Mouse (Mus musculus) hindbrain, embryonic 10.5 days (tissue): ENCODE data around the gene Abhd15. TPM values are rescaled to one million over a fixed set of nuclear protein-coding genes. Genes with fewer than 3 reads are reported as not detected.

Experiments
- DNase-seq: peaks from one replicate; pipeline ENCODE4 v3.0.0-alpha.2; 2017; ENCODE audit warnings: low spot score
- H3K27ac ChIP-seq: fragments of 300-500 bp; sonication (generic); 2 replicates; pipeline ENCODE4 v1.5.1; 2016; ENCODE audit warnings: mild to moderate bottlenecking, moderate library complexity
- H3K27me3 ChIP-seq: fragments of 300-500 bp; sonication (generic); 2 replicates; pipeline ENCODE4 v1.6.1; 2016; ENCODE audit warnings: mild to moderate bottlenecking; ENCODE audit not compliant: poor library complexity, insufficient read depth, severe bottlenecking
- H3K36me3 ChIP-seq: fragments of 300-500 bp; sonication (generic); 2 replicates; pipeline ENCODE4 v1.6.1; 2016; ENCODE audit warnings: mild to moderate bottlenecking, moderate library complexity
- H3K4me1 ChIP-seq: fragments of 300-500 bp; sonication (generic); replicated peaks from 2 replicates; pipeline ENCODE4 v1.6.1; 2016; ENCODE audit warnings: mild to moderate bottlenecking
- H3K4me3 ChIP-seq: fragments of 300-500 bp; sonication (generic); 2 replicates; pipeline ENCODE4 v1.5.1; 2016; ENCODE audit warnings: mild to moderate bottlenecking, moderate library complexity
- H3K9me3 ChIP-seq: fragments of 300-500 bp; sonication (generic); 2 replicates; pipeline ENCODE4 v1.6.1; 2016; ENCODE audit warnings: mild to moderate bottlenecking, moderate library complexity
- WGBS: fragments of 180-500 bp; shearing (Covaris S2); methylation state at CpG from one replicate; pipeline ENCODE4 v1.1.7; 2016; 5-methylcytosine and 5-hydroxymethylcytosine counted together
- polyA plus RNA-seq: library from polyadenylated mRNA; unstranded; fragments of >200 nt; fragmentation: Nextera tagmentation; extraction: Ambion mirVana; gene quantifications from 2 replicates; pipeline ENCODE4 v1.2.1, GENCODE M21; 2016

Gene Abhd15
- polyA plus RNA-seq = 5.3 and 9.1 TPM in 2 replicates

GRCm38 (mm10) chr11:77514832-77515636 is at the start of gene Abhd15:
Gene Abhd15 (plus strand): TSS chr11:77515121.
- Histone ChIP-seq H3K4me1 (peaks cover 76% of the 10 kb centered on the region), H3K36me3 (peaks cover 8% of the 10 kb centered on the region; the same call in 1 of the 2 replicates), H3K4me3 (peak within 1 kb of the TSS; percentile 64), H3K9me3 (no peaks in the 10 kb centered on the region), H3K27me3 (peaks cover 34% of the 10 kb centered on the region), H3K27ac (peak within 1 kb of the TSS; percentile 86)
- under 1% methylated on average over 72 of the region's 72 CpGs for WGBS
- peak; percentile 87 for DNase-seq

- no peaks in the 10 kb centered on the region for H3K9me3 ChIP-seq
- peaks cover 82% of the 10 kb centered on the region for H3K27me3 ChIP-seq
- WGBS = 39% methylated on average over 9 of the region's 9 CpGs
- DNase-seq = no peak
- H3K27ac ChIP-seq = no peak overlapping the region
- peaks cover 15% of the 10 kb centered on the region for H3K36me3 ChIP-seq
- peaks cover 40% of the 10 kb centered on the region for H3K4me1 ChIP-seq
- 0 out of 2 replicates have a peak overlapping the region, but pooled peaks have one; percentile 33 for H3K4me3 ChIP-seq
Observed at GRCm38 (mm10) chr11:77466544-77466943, 48.4 kb upstream of the Abhd15 start.

- H3K27me3 ChIP-seq = peaks cover 76% of the 10 kb centered on the region
- DNase-seq = peak; percentile 68
- peaks cover 21% of the 10 kb centered on the region for H3K36me3 ChIP-seq
- no peaks in the 10 kb centered on the region for H3K9me3 ChIP-seq
- WGBS = 3% methylated on average over 25 of the region's 25 CpGs
- peaks cover 34% of the 10 kb centered on the region for H3K4me1 ChIP-seq
- H3K27ac ChIP-seq = 0 out of 2 replicates have a peak overlapping the region, but pooled peaks have one; percentile 31
- peak overlapping the region; percentile 33 for H3K4me3 ChIP-seq
Observed at GRCm38 (mm10) chr11:77467157-77467556, 47.8 kb upstream of the Abhd15 start.

GRCm38 (mm10) chr11:77467784-77468183 is 47.1 kb upstream of the Abhd15 start:
- H3K27ac ChIP-seq = no peak overlapping the region
- peaks cover 28% of the 10 kb centered on the region for H3K4me1 ChIP-seq
- WGBS = 15% methylated on average over 20 of the region's 20 CpGs
- H3K9me3 ChIP-seq = no peaks in the 10 kb centered on the region
- peak; percentile 70 for DNase-seq
- H3K27me3 ChIP-seq = peaks cover 70% of the 10 kb centered on the region
- peaks cover 27% of the 10 kb centered on the region for H3K36me3 ChIP-seq
- peak overlapping the region; percentile 33 for H3K4me3 ChIP-seq

GRCm38 (mm10) chr11:77468397-77468796 is 46.5 kb upstream of the Abhd15 start:
- Histone ChIP-seq H3K36me3 (peaks cover 33% of the 10 kb centered on the region), H3K4me3 (no peak overlapping the region), H3K27ac (no peak overlapping the region), H3K9me3 (no peaks in the 10 kb centered on the region), H3K4me1 (peaks cover 25% of the 10 kb centered on the region), H3K27me3 (peaks cover 63% of the 10 kb centered on the region)
- DNase-seq = no peak
- 88% methylated on average over 9 of the region's 9 CpGs for WGBS

- DNase-seq = no peak
- Histone ChIP-seq H3K27ac (0 out of 2 replicates have a peak overlapping the region, but pooled peaks have one; percentile 10), H3K9me3 (no peaks in the 10 kb centered on the region), H3K4me1 (peaks cover 15% of the 10 kb centered on the region), H3K36me3 (peaks cover 58% of the 10 kb centered on the region), H3K27me3 (peaks cover 33% of the 10 kb centered on the region), H3K4me3 (no peak overlapping the region)
- 72% methylated on average over 29 of the region's 29 CpGs for WGBS
Observed at GRCm38 (mm10) chr11:77471407-77471806, 43.5 kb upstream of the Abhd15 start.

- peaks cover 4% of the 10 kb centered on the region for H3K4me1 ChIP-seq
- H3K9me3 ChIP-seq = no peaks in the 10 kb centered on the region
- WGBS = 93% methylated on average over 16 of the region's 16 CpGs
- H3K4me3 ChIP-seq = no peak overlapping the region
- no peak for DNase-seq
- H3K27me3 ChIP-seq = peaks cover 20% of the 10 kb centered on the region
- no peak overlapping the region for H3K27ac ChIP-seq
- peaks cover 68% of the 10 kb centered on the region for H3K36me3 ChIP-seq
Observed at GRCm38 (mm10) chr11:77472775-77473174, 42.1 kb upstream of the Abhd15 start.

- DNase-seq = no peak
- no peak overlapping the region for H3K4me3 ChIP-seq
- no peaks in the 10 kb centered on the region for H3K9me3 ChIP-seq
- 92% methylated on average over 14 of the region's 14 CpGs for WGBS
- no peak overlapping the region for H3K27ac ChIP-seq
- no peaks in the 10 kb centered on the region for H3K27me3 ChIP-seq
- H3K36me3 ChIP-seq = peaks cover 57% of the 10 kb centered on the region
- no peaks in the 10 kb centered on the region for H3K4me1 ChIP-seq
Observed at GRCm38 (mm10) chr11:77476216-77476615, 38.7 kb upstream of the Abhd15 start.

GRCm38 (mm10) chr11:77476895-77477294 is 38.0 kb upstream of the Abhd15 start:
- H3K27me3 ChIP-seq = no peaks in the 10 kb centered on the region
- no peak overlapping the region for H3K27ac ChIP-seq
- no peak for DNase-seq
- 0 out of 2 replicates have a peak, but pooled peaks cover under 1% of the 10 kb centered on the region for H3K4me1 ChIP-seq
- H3K36me3 ChIP-seq = peaks cover 55% of the 10 kb centered on the region
- no peak overlapping the region for H3K4me3 ChIP-seq
- no peaks in the 10 kb centered on the region for H3K9me3 ChIP-seq
- WGBS = 91% methylated on average over 6 of the region's 6 CpGs

- peaks cover 46% of the 10 kb centered on the region for H3K4me1 ChIP-seq
- 0 out of 2 replicates have a peak, but pooled peaks cover 5% of the 10 kb centered on the region for H3K36me3 ChIP-seq
- H3K27me3 ChIP-seq = no peaks in the 10 kb centered on the region
- H3K4me3 ChIP-seq = no peak overlapping the region
- DNase-seq = no peak
- 72% methylated on average over 3 of the region's 3 CpGs for WGBS
- H3K9me3 ChIP-seq = no peaks in the 10 kb centered on the region
- H3K27ac ChIP-seq = 0 out of 2 replicates have a peak overlapping the region, but pooled peaks have one; percentile 25
Observed at GRCm38 (mm10) chr11:77483043-77483442, 31.9 kb upstream of the Abhd15 start.

GRCm38 (mm10) chr11:77483510-77484255 is 31.2 kb upstream of the Abhd15 start:
- Histone ChIP-seq H3K36me3 (0 out of 2 replicates have a peak, but pooled peaks cover 5% of the 10 kb centered on the region), H3K4me1 (peaks cover 52% of the 10 kb centered on the region), H3K9me3 (no peaks in the 10 kb centered on the region), H3K4me3 (no peak overlapping the region), H3K27me3 (no peaks in the 10 kb centered on the region), H3K27ac (no peak overlapping the region)
- WGBS = 74% methylated on average over 11 of the region's 11 CpGs
- DNase-seq = no peak

- no peaks in the 10 kb centered on the region for H3K9me3 ChIP-seq
- H3K4me3 ChIP-seq = no peak overlapping the region
- DNase-seq = no peak
- peaks cover 64% of the 10 kb centered on the region for H3K4me1 ChIP-seq
- peak overlapping the region; percentile 12; the same call in 1 of the 2 replicates for H3K27ac ChIP-seq
- 0 out of 2 replicates have a peak, but pooled peaks cover 5% of the 10 kb centered on the region for H3K36me3 ChIP-seq
- H3K27me3 ChIP-seq = no peaks in the 10 kb centered on the region
- 65% methylated on average over 6 of the region's 6 CpGs for WGBS
Observed at GRCm38 (mm10) chr11:77485229-77485628, 29.7 kb upstream of the Abhd15 start.
